Mouse (Mus musculus) urinary bladder, postnatal 25 days (tissue): Measurements from ENCODE around the gene Slc22a18.
"Not testable (repeated sequence)": the region's sequence is repeated elsewhere in the genome, so short reads cannot be mapped to it uniquely, and the experiment has no call there.

Experiments used
- DNase-seq: peaks from one replicate; pipeline ENCODE4 v3.0.0; 2022; ENCODE audit warnings: low spot score

The Slc22a18 gene

GRCm38 (mm10) chr7:143505411-143505810 is 31.9 kb downstream of the Slc22a18 start:
- no peak for DNase-seq

GRCm38 (mm10) chr7:143505823-143506222 is 32.3 kb downstream of the Slc22a18 start:
- peak; percentile 80 for DNase-seq

- no peak for DNase-seq
These were observed 32.7 kb downstream of the Slc22a18 start for GRCm38 (mm10) chr7:143506271-143506670.

GRCm38 (mm10) chr7:143506675-143507074 is 33.1 kb downstream of the Slc22a18 start:
- DNase-seq: peak; percentile 53

GRCm38 (mm10) chr7:143509566-143509965 is 36.0 kb downstream of the Slc22a18 start:
- DNase-seq: no peak

GRCm38 (mm10) chr7:143510593-143511334 is 37.2 kb downstream of the Slc22a18 start:
- no peak for DNase-seq

- DNase-seq: no peak
These were observed 37.8 kb downstream of the Slc22a18 start for GRCm38 (mm10) chr7:143511335-143511712.

- DNase-seq: no peak
These were observed 40.4 kb downstream of the Slc22a18 start for GRCm38 (mm10) chr7:143513763-143514415.

GRCm38 (mm10) chr7:143514416-143514768 is 40.9 kb downstream of the Slc22a18 start:
- no peak for DNase-seq

- no peak for DNase-seq
These were observed 45.8 kb downstream of the Slc22a18 start for GRCm38 (mm10) chr7:143519333-143519732.

- DNase-seq: no peak
These were observed 58.9 kb downstream of the Slc22a18 start for GRCm38 (mm10) chr7:143532410-143532809.

GRCm38 (mm10) chr7:143533284-143533683 is 59.7 kb downstream of the Slc22a18 start:
- DNase-seq: no peak

GRCm38 (mm10) chr7:143536251-143536650 is 62.7 kb downstream of the Slc22a18 start:
- no peak for DNase-seq

- not testable (repeated sequence) for DNase-seq
These were observed 64.7 kb downstream of the Slc22a18 start for GRCm38 (mm10) chr7:143538229-143538628.

- no peak for DNase-seq
These were observed 65.1 kb downstream of the Slc22a18 start for GRCm38 (mm10) chr7:143538671-143539070.

GRCm38 (mm10) chr7:143544368-143544767 is 70.8 kb downstream of the Slc22a18 start:
- peak; percentile 11 for DNase-seq

GRCm38 (mm10) chr7:143546554-143546953 is 73.0 kb downstream of the Slc22a18 start:
- DNase-seq: no peak

GRCm38 (mm10) chr7:143548231-143548961 is 74.9 kb downstream of the Slc22a18 start:
- DNase-seq: no peak
